Mouse (Mus musculus) cerebellum, adult 11 months (tissue): ENCODE results near the gene Bace1.

Experiments used
- DNase-seq: peaks from one replicate; pipeline ENCODE4 v3.0.0; 2022

Gene Bace1

GRCm38 (mm10) chr9:45838434-45839138 is at the start of gene Bace1:
Gene Bace1 (plus strand): TSS chr9:45838580.
- peak; percentile 82 for DNase-seq

- no peak for DNase-seq
Observed at GRCm38 (mm10) chr9:45791456-45792142, 46.8 kb upstream of the Bace1 start.

- no peak for DNase-seq
Observed at GRCm38 (mm10) chr9:45792235-45792634, 46.1 kb upstream of the Bace1 start.

GRCm38 (mm10) chr9:45793697-45794096 is 44.7 kb upstream of the Bace1 start:
- no peak for DNase-seq

- no peak for DNase-seq
Observed at GRCm38 (mm10) chr9:45795722-45796121, 42.7 kb upstream of the Bace1 start.

GRCm38 (mm10) chr9:45797271-45797670 is 41.1 kb upstream of the Bace1 start:
- no peak for DNase-seq

- DNase-seq, result no peak
Observed at GRCm38 (mm10) chr9:45798467-45799164, 39.8 kb upstream of the Bace1 start.

- no peak for DNase-seq
Observed at GRCm38 (mm10) chr9:45799402-45799801, 39.0 kb upstream of the Bace1 start.

GRCm38 (mm10) chr9:45803070-45803774 is 35.2 kb upstream of the Bace1 start:
- no peak for DNase-seq

- no peak for DNase-seq
Observed at GRCm38 (mm10) chr9:45806847-45807246, 31.5 kb upstream of the Bace1 start.

- no peak for DNase-seq
Observed at GRCm38 (mm10) chr9:45807337-45807736, 31.0 kb upstream of the Bace1 start.

- DNase-seq, result no peak
Observed at GRCm38 (mm10) chr9:45807761-45808160, 30.6 kb upstream of the Bace1 start.

GRCm38 (mm10) chr9:45811946-45812345 is 26.4 kb upstream of the Bace1 start:
- no peak for DNase-seq

- peak; percentile 42 for DNase-seq
Observed at GRCm38 (mm10) chr9:45815113-45815512, 23.3 kb upstream of the Bace1 start.

GRCm38 (mm10) chr9:45815525-45815924 is 22.9 kb upstream of the Bace1 start:
- no peak for DNase-seq

GRCm38 (mm10) chr9:45818406-45819011 is 19.9 kb upstream of the Bace1 start:
- peak; percentile 55 for DNase-seq

GRCm38 (mm10) chr9:45827663-45828290 is 10.6 kb upstream of the Bace1 start:
- DNase-seq, result no peak

GRCm38 (mm10) chr9:45828291-45828963 is 10.0 kb upstream of the Bace1 start, which contains the start of gene Cep164:
Gene Cep164 (minus strand): TSS chr9:45828691.
- peak; percentile 80 for DNase-seq

GRCm38 (mm10) chr9:45829107-45829506 is 9.3 kb upstream of the Bace1 start:
- DNase-seq, result peak; percentile 64

- DNase-seq, result no peak
Observed at GRCm38 (mm10) chr9:45832898-45833297, 5.5 kb upstream of the Bace1 start.

GRCm38 (mm10) chr9:45833461-45833860 is 4.9 kb upstream of the Bace1 start:
- no peak for DNase-seq

GRCm38 (mm10) chr9:45838069-45838433 is 329 bp upstream of the Bace1 start:
- DNase-seq, result no peak
